Comparison of ENCODE assay signal across 14 mouse cellular contexts in the genomic region with DNA sequence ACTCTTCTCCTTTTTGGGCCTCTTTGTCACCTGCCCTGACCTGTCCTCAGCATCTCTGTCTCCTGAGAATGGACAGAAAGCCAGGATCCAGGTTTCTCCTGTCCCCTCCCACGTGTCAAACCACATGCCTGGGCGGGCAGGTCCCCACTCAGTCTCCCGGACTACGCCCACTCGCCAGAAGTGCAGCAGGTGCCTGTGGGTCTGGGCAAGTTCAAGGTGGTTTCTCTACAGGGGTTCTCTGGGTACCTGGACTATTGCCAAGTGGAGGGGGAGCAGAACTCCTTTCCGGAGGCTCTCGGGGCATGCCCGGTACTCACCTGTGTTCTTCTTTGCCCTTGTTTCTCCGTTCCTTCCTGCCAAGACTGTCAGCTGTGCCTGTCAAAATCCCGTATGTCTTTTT. TPM values are rescaled to one million over a fixed set of nuclear protein-coding genes. Genes with fewer than 3 reads are reported as not detected.
DNase-seq lines count a peak whose midpoint lies in the region; ATAC-seq and TF ChIP-seq lines count a peak whose summit lies in the region.
"Had no signal": no experiment of that assay in that cellular context is flagged by ENCODE, and none has a peak within 500 bp of the region (broad histone marks: within the 10 kb centered on the region; RNA-seq: fewer than 3 reads in every experiment).

No protein-coding gene starts in this region.

- peaks cover 18% of the 10 kb centered on the region for H3K4me1 ChIP-seq in heart, embryonic 12.5 days (replicated peaks)
- peaks cover 15 to 26% of the 10 kb centered on the region in 2 experiments for H3K4me1 ChIP-seq in ES-E14 (ENCODE audit: control insufficient read depth in 2 of 2, insufficient read depth in 2 of 2, low read length in 2 of 2, poor library complexity in 1 of 2)
- peaks cover 32% of the 10 kb centered on the region for H3K4me1 ChIP-seq in limb, embryonic 13.5 days
- H3K4me1 ChIP-seq in midbrain, embryonic 15.5 days = peaks cover 23% of the 10 kb centered on the region
- H3K4me1 ChIP-seq: megakaryocyte, embryonic 14.5 days had no signal

- H3K27ac ChIP-seq in heart, embryonic 12.5 days (ENCODE audit: poor library complexity, severe bottlenecking) = no peak overlapping the region
- peak overlapping the region; percentile 53; the same call in 1 of the 2 replicates for H3K27ac ChIP-seq in ES-E14 (ENCODE audit: insufficient read depth, low read depth, low read length, poor library complexity, severe bottlenecking)
- peak overlapping the region; percentile 39; the same call in 1 of the 2 replicates for H3K27ac ChIP-seq in limb, embryonic 13.5 days
- H3K27ac ChIP-seq in midbrain, embryonic 15.5 days = no peak overlapping the region
- H3K27ac ChIP-seq: limb, embryonic 15.5 days had no signal

- DNase-seq in heart, postnatal 36 days = no peak
- no peak for DNase-seq in ES-E14 (ENCODE audit: low read depth, low spot score)
- peak; percentile 59 for DNase-seq in kidney, adult 18-20 months
- no peak for DNase-seq in urinary bladder, adult 18-20 months (ENCODE audit: low spot score in 2 of 2)
- no peak for DNase-seq in right cerebral cortex, postnatal 10 days (ENCODE audit: low spot score in 2 of 2)
- DNase-seq: heart, adult 18-20 months; thymus, postnatal 4 days had no signal

- ATAC-seq in heart, embryonic 12.5 days (ENCODE audit: insufficient number of reproducible peaks, low FRiP score) = no peak
- no peak for ATAC-seq in limb, embryonic 13.5 days (ENCODE audit: low FRiP score, low read depth)
- ATAC-seq in midbrain, embryonic 15.5 days (replicated peaks) = no peak
- ATAC-seq: CD4-positive, CD25-positive, alpha-beta regulatory T cell, adult 4 months; forebrain, embryonic 16.5 days had no signal

- H3K4me2 ChIP-seq in heart, embryonic 12.5 days = no peak overlapping the region
- no peak overlapping the region for H3K4me2 ChIP-seq in limb, embryonic 13.5 days (replicated peaks)
- H3K4me2 ChIP-seq in midbrain, embryonic 15.5 days = no peak overlapping the region
- H3K4me2 ChIP-seq: limb, embryonic 15.5 days had no signal

- H3K9ac ChIP-seq in heart, embryonic 12.5 days = 0 out of 2 replicates have a peak overlapping the region, but pooled peaks have one; percentile 25
- H3K9ac ChIP-seq in ES-E14 (ENCODE audit: insufficient read depth, low read depth, low read length, poor library complexity, severe bottlenecking) = peak overlapping the region; percentile 10; the same call in 1 of the 2 replicates
- 0 out of 2 replicates have a peak overlapping the region, but pooled peaks have one; percentile 25 for H3K9ac ChIP-seq in limb, embryonic 13.5 days
- H3K9ac ChIP-seq in midbrain, embryonic 15.5 days = no peak overlapping the region
- H3K9ac ChIP-seq: limb, embryonic 15.5 days had no signal

- 0 out of 2 replicates have a peak, but pooled peaks cover under 1% of the 10 kb centered on the region for H3K27me3 ChIP-seq in heart, embryonic 12.5 days (replicated peaks)
- H3K27me3 ChIP-seq in limb, embryonic 13.5 days = peaks cover 4% of the 10 kb centered on the region
- no peaks in the 10 kb centered on the region for H3K27me3 ChIP-seq in midbrain, embryonic 15.5 days (replicated peaks)
- H3K27me3 ChIP-seq: limb, embryonic 15.5 days had no signal

- in situ Hi-C loops in ES-E14 (cut with MboI; ENCODE audit: low sequenced_read_pairs in 2 of 2, unreplicated experiment in 2 of 2) = no loop called here

- H3K36me3 ChIP-seq in heart, embryonic 12.5 days = no peaks in the 10 kb centered on the region
- no peaks in the 10 kb centered on the region for H3K36me3 ChIP-seq in ES-E14 (ENCODE audit: control insufficient read depth, insufficient read depth, low read length, poor library complexity, severe bottlenecking)
- no peaks in the 10 kb centered on the region for H3K36me3 ChIP-seq in limb, embryonic 13.5 days
- H3K36me3 ChIP-seq in midbrain, embryonic 15.5 days (replicated peaks) = no peaks in the 10 kb centered on the region
- H3K36me3 ChIP-seq: limb, embryonic 15.5 days had no signal

- intact Hi-C loops in heart, postnatal 36 days (cut with DNase I) = no loop called here

- no peaks in the 10 kb centered on the region for H3K9me3 ChIP-seq in heart, embryonic 12.5 days (replicated peaks)
- H3K9me3 ChIP-seq in ES-E14 (ENCODE audit: control insufficient read depth, insufficient read depth, low read depth, low read length) = no peaks in the 10 kb centered on the region
- H3K9me3 ChIP-seq in limb, embryonic 13.5 days = no peaks in the 10 kb centered on the region
- H3K9me3 ChIP-seq in midbrain, embryonic 15.5 days = no peaks in the 10 kb centered on the region
- H3K9me3 ChIP-seq: limb, embryonic 15.5 days; megakaryocyte, embryonic 14.5 days had no signal

- H3K4me3 ChIP-seq in heart, embryonic 12.5 days = no peak overlapping the region
- H3K4me3 ChIP-seq in ES-E14 (ENCODE audit: insufficient read depth in 1 of 2, low read depth in 1 of 2, low read length in 2 of 2, poor library complexity in 1 of 2, severe bottlenecking in 1 of 2) = no peak overlapping the region
- H3K4me3 ChIP-seq in limb, embryonic 13.5 days = no peak overlapping the region
- no peak overlapping the region for H3K4me3 ChIP-seq in midbrain, embryonic 15.5 days
- H3K4me3 ChIP-seq: limb, embryonic 15.5 days; megakaryocyte, embryonic 14.5 days had no signal

- WGBS in heart, embryonic 12.5 days = 77% methylated on average over 10 of the region's 10 CpGs
- 60% methylated on average over 10 of the region's 10 CpGs for WGBS in limb, embryonic 13.5 days
- 79% methylated on average over 10 of the region's 10 CpGs for WGBS in midbrain, embryonic 15.5 days

TF ChIP-seq in ES-E14, 5 proteins besides CTCF, POLR2A, EP300 and RAD21:
- TF ChIP-seq ZC3H11A (IDR thresholded peaks at IDR 0.05; ENCODE audit: borderline replicate concordance, low read depth, low read length) (no peak), HCFC1 (IDR thresholded peaks at IDR 0.05; ENCODE audit: borderline replicate concordance, insufficient read depth, low read length) (no peak), CHD2 (IDR thresholded peaks at IDR 0.05; ENCODE audit: low read depth, low read length) (no peak), MAFK (IDR thresholded peaks at IDR 0.05; ENCODE audit: insufficient read depth, low read depth, low read length) (no peak), ZNF384 (IDR thresholded peaks at IDR 0.05; ENCODE audit: low read depth, low read length) (no peak)

RNA-seq across cellular contexts. Expression of gene Epb41l1, which starts 9.1 kb away (rescaled TPM):
- 1.2 and 1.4 TPM in 2 replicates for polyA plus RNA-seq in heart, embryonic 12.5 days (2016; fragmentation: Nextera tagmentation; extraction: Ambion mirVana)
- 1 to 10 TPM; 6.3 to 9.1 TPM for total RNA-seq in heart, postnatal 36 days (2021)
- total RNA-seq in ES-E14 (2012; rRNA removed) = 20.5 and 27.3 TPM in 2 replicates
- polyA plus RNA-seq in limb, embryonic 13.5 days (2015; fragmentation: Nextera tagmentation; extraction: Ambion mirVana) = 3.3 and 3.7 TPM in 2 replicates
- 15.6 and 19.6 TPM in 2 replicates for polyA plus RNA-seq in midbrain, embryonic 15.5 days (2015; fragmentation: Nextera tagmentation; extraction: Ambion mirVana)

Comparison
In these comparisons a context has a peak if more than half of its experiments do, and no peak if none do; other contexts are left out.
1. H3K27ac ChIP-seq: peak in ES-E14 (single experiment) and limb, embryonic 13.5 days (single experiment); none in heart, embryonic 12.5 days (single experiment) and midbrain, embryonic 15.5 days (single experiment).